Mouse (Mus musculus): Measurements from ENCODE around the gene Dyrk1a. TPM values are rescaled to one million over a fixed set of nuclear protein-coding genes. Genes with fewer than 3 reads are reported as not detected.

Gene Dyrk1a
- polyA plus RNA-seq, 1 experiment from 2014 or later, result 8.6 TPM

DNA sequence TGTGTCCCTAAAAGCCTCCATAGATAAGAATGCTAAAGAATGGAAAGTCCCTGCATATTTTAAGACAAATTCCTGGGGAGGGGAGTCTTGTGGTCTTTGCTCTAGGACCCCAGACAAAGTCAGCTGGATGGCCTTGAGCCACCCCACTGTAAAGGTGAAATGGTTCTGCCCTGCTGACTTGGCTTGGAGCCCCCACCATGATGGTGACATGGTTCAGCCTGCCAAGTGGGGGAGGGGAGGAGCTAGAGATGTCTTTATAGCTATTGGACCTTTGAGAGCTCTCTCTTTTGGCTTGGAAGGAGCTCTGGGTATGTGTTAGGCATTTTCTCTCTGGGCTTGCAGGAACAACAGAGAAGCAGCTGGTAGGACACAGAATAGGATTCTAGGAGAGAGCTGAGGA lies 17.9 kb upstream of the Dyrk1a start:
- no peak for ATAC-seq (replicated peaks; ENCODE audit: low FRiP score, low read depth)
- no peaks in the 10 kb centered on the region for H3K9me3 ChIP-seq (replicated peaks; ENCODE audit: low read length)
- H3K36me3 ChIP-seq (ENCODE audit: insufficient read depth, low read length), result no peaks in the 10 kb centered on the region
- no peak overlapping the region for H3K27ac ChIP-seq
- H3K4me2 ChIP-seq (ENCODE audit: low read length), result no peak overlapping the region
- no peak overlapping the region for H3K4me3 ChIP-seq (replicated peaks; ENCODE audit: low read depth, low read length)
- H3K4me1 ChIP-seq (replicated peaks; ENCODE audit: insufficient read depth, low read length), result no peaks in the 10 kb centered on the region
- no peak for TF ChIP-seq CTCF (IDR thresholded peaks at IDR 0.05; ENCODE audit: low read depth)
- DNase-seq (ENCODE audit: low spot score), result peak; percentile 3
- no peaks in the 10 kb centered on the region for H3K27me3 ChIP-seq (ENCODE audit: insufficient read depth, low read length)
- H3K9ac ChIP-seq (ENCODE audit: low read depth, low read length), result no peak overlapping the region

GRCm38 (mm10) chr16:94555346-94555745 lies 14.5 kb upstream of the Dyrk1a start:
- Histone ChIP-seq H3K4me2 (ENCODE audit: low read length) (no peak overlapping the region), H3K9ac (ENCODE audit: low read depth, low read length) (no peak overlapping the region), H3K4me1 (replicated peaks; ENCODE audit: insufficient read depth, low read length) (no peaks in the 10 kb centered on the region), H3K9me3 (replicated peaks; ENCODE audit: low read length) (no peaks in the 10 kb centered on the region), H3K4me3 (replicated peaks; ENCODE audit: low read depth, low read length) (no peak overlapping the region), H3K36me3 (ENCODE audit: insufficient read depth, low read length) (no peaks in the 10 kb centered on the region), H3K27ac (no peak overlapping the region), H3K27me3 (ENCODE audit: insufficient read depth, low read length) (no peaks in the 10 kb centered on the region)
- DNase-seq (ENCODE audit: low spot score) (peak; percentile 24), ATAC-seq (replicated peaks; ENCODE audit: low FRiP score, low read depth) (no peak)
- no peak for TF ChIP-seq CTCF (IDR thresholded peaks at IDR 0.05; ENCODE audit: low read depth)
- 71% methylated on average over 7 of the region's 7 CpGs for WGBS

- ATAC-seq (replicated peaks; ENCODE audit: low FRiP score, low read depth) (no peak), DNase-seq (ENCODE audit: low spot score) (no peak)
- H3K4me1 ChIP-seq (replicated peaks; ENCODE audit: insufficient read depth, low read length), result no peaks in the 10 kb centered on the region
- no peak overlapping the region for H3K4me2 ChIP-seq (ENCODE audit: low read length)
- no peak overlapping the region for H3K4me3 ChIP-seq (replicated peaks; ENCODE audit: low read depth, low read length)
- H3K27ac ChIP-seq, result no peak overlapping the region
- H3K9me3 ChIP-seq (replicated peaks; ENCODE audit: low read length), result no peaks in the 10 kb centered on the region
- H3K9ac ChIP-seq (ENCODE audit: low read depth, low read length), result no peak overlapping the region
- WGBS, result 82% methylated on average over 5 of the region's 5 CpGs
- no peak for TF ChIP-seq CTCF (IDR thresholded peaks at IDR 0.05; ENCODE audit: low read depth)
- no peaks in the 10 kb centered on the region for H3K36me3 ChIP-seq (ENCODE audit: insufficient read depth, low read length)
- no peaks in the 10 kb centered on the region for H3K27me3 ChIP-seq (ENCODE audit: insufficient read depth, low read length)
Observed at GRCm38 (mm10) chr16:94556228-94556627, 13.6 kb upstream of the Dyrk1a start.

- peak overlapping the region; percentile 32; the same call in 1 of the 2 replicates for H3K27ac ChIP-seq
- no peaks in the 10 kb centered on the region for H3K9me3 ChIP-seq (replicated peaks; ENCODE audit: low read length)
- 29% methylated on average over 7 of the region's 7 CpGs for WGBS
- H3K4me3 ChIP-seq (replicated peaks; ENCODE audit: low read depth, low read length), result no peak overlapping the region
- no peak for ATAC-seq (replicated peaks; ENCODE audit: low FRiP score, low read depth)
- H3K4me2 ChIP-seq (ENCODE audit: low read length), result peak overlapping the region; percentile 1; the same call in 1 of the 2 replicates
- no peaks in the 10 kb centered on the region for H3K36me3 ChIP-seq (ENCODE audit: insufficient read depth, low read length)
- no peaks in the 10 kb centered on the region for H3K27me3 ChIP-seq (ENCODE audit: insufficient read depth, low read length)
- no peak overlapping the region for H3K9ac ChIP-seq (ENCODE audit: low read depth, low read length)
- DNase-seq (ENCODE audit: low spot score), result peak; percentile 52
- no peak for TF ChIP-seq CTCF (IDR thresholded peaks at IDR 0.05; ENCODE audit: low read depth)
- H3K4me1 ChIP-seq (replicated peaks; ENCODE audit: insufficient read depth, low read length), result no peaks in the 10 kb centered on the region
Observed at GRCm38 (mm10) chr16:94559282-94559681, 10.5 kb upstream of the Dyrk1a start.

DNA sequence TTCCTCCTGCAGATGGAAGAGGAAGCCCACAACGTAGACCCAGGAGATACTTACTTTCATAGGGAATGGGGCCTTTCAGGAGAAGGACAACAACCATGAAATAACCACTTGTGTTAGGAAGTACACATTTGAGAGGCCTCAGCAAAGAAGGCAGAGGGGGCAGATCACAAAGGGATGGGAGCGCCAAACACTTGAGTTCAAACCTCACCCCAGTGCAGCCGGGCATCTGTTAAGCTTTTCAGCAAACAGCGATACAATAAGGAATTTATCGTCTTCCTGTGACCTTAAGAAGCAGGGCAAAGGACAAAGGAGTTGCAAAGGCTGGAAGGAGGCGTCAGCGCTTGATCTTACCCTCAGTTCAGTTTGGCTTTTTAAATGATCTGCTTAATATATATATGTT lies 10.0 kb upstream of the Dyrk1a start:
- H3K9me3 ChIP-seq (replicated peaks; ENCODE audit: low read length), result no peaks in the 10 kb centered on the region
- no peaks in the 10 kb centered on the region for H3K27me3 ChIP-seq (ENCODE audit: insufficient read depth, low read length)
- 0 out of 2 replicates have a peak overlapping the region, but pooled peaks have one; percentile 1 for H3K4me2 ChIP-seq (ENCODE audit: low read length)
- DNase-seq (ENCODE audit: low spot score) (no peak), ATAC-seq (replicated peaks; ENCODE audit: low FRiP score, low read depth) (no peak)
- WGBS, result 52% methylated on average over 7 of the region's 7 CpGs
- no peaks in the 10 kb centered on the region for H3K4me1 ChIP-seq (replicated peaks; ENCODE audit: insufficient read depth, low read length)
- TF ChIP-seq CTCF (IDR thresholded peaks at IDR 0.05; ENCODE audit: low read depth), result no peak
- H3K27ac ChIP-seq, result peak overlapping the region; percentile 32; the same call in 1 of the 2 replicates
- H3K4me3 ChIP-seq (replicated peaks; ENCODE audit: low read depth, low read length), result no peak overlapping the region
- H3K9ac ChIP-seq (ENCODE audit: low read depth, low read length), result no peak overlapping the region
- H3K36me3 ChIP-seq (ENCODE audit: insufficient read depth, low read length), result no peaks in the 10 kb centered on the region

- no peak for TF ChIP-seq CTCF (IDR thresholded peaks at IDR 0.05; ENCODE audit: low read depth)
- no peak for ATAC-seq (replicated peaks; ENCODE audit: low FRiP score, low read depth)
Observed at GRCm38 (mm10) chr16:94560618-94561017, 9.2 kb upstream of the Dyrk1a start.

DNA sequence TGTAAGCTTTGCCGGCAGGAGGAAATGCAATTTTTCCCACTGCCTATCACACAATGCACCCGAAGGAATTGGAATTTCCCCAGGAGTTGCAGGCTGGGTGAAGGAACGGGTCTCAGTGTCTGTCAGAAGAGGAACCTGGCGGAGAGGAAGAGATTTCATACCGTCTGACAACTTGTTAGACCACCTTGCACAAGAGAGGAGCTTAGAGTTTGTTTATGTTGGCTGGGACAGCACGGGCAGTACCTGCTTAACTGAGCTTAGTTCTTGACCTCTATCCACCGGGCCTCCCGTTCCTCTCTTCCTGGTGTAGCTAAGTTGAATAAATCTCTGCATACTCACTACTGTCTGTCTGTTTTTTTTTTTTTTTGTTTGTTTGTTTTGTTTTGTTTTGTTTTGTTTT lies 3.7 kb upstream of the Dyrk1a start:
- 43% methylated on average over 8 of the region's 8 CpGs for WGBS
- no peaks in the 10 kb centered on the region for H3K27me3 ChIP-seq (ENCODE audit: insufficient read depth, low read length)

More at GRCm38 (mm10) chr16:94560618-94561017, 9.2 kb upstream of the Dyrk1a start:
- Histone ChIP-seq H3K27ac (0 out of 2 replicates have a peak overlapping the region, but pooled peaks have one; percentile 19), H3K9ac (ENCODE audit: low read depth, low read length) (no peak overlapping the region), H3K9me3 (replicated peaks; ENCODE audit: low read length) (no peaks in the 10 kb centered on the region), H3K4me1 (replicated peaks; ENCODE audit: insufficient read depth, low read length) (no peaks in the 10 kb centered on the region), H3K27me3 (ENCODE audit: insufficient read depth, low read length) (no peaks in the 10 kb centered on the region), H3K4me2 (ENCODE audit: low read length) (no peak overlapping the region), H3K4me3 (replicated peaks; ENCODE audit: low read depth, low read length) (no peak overlapping the region), H3K36me3 (ENCODE audit: insufficient read depth, low read length) (no peaks in the 10 kb centered on the region)
- no peak for DNase-seq (ENCODE audit: low spot score)
- 63% methylated on average over 5 of the region's 5 CpGs for WGBS

More for the DNA sequence above, 3.7 kb upstream of the Dyrk1a start:
- Histone ChIP-seq H3K4me2 (ENCODE audit: low read length) (no peak overlapping the region), H3K9ac (ENCODE audit: low read depth, low read length) (no peak overlapping the region), H3K27ac (no peak overlapping the region), H3K4me3 (replicated peaks; ENCODE audit: low read depth, low read length) (no peak overlapping the region), H3K4me1 (replicated peaks; ENCODE audit: insufficient read depth, low read length) (no peaks in the 10 kb centered on the region), H3K9me3 (replicated peaks; ENCODE audit: low read length) (no peaks in the 10 kb centered on the region), H3K36me3 (ENCODE audit: insufficient read depth, low read length) (no peaks in the 10 kb centered on the region)
- ATAC-seq (replicated peaks; ENCODE audit: low FRiP score, low read depth) (no peak), DNase-seq (ENCODE audit: low spot score) (no peak)
- no peak for TF ChIP-seq CTCF (IDR thresholded peaks at IDR 0.05; ENCODE audit: low read depth)
